Mouse (Mus musculus) neural tube, embryonic 15.5 days (tissue): Measurements from ENCODE around the gene Prrx1. TPM values are rescaled to one million over a fixed set of nuclear protein-coding genes. Genes with fewer than 3 reads are reported as not detected.

Source experiments
- ATAC-seq: fragments of 200-750 bp; cut with Nextera tagmentation; 2 replicates; pipeline ENCODE4 v1.8.0; 2017; ENCODE audit warnings: mild to moderate bottlenecking, moderate TSS enrichment, moderate library complexity; ENCODE audit not compliant: low FRiP score
- H3K27ac ChIP-seq: fragments of 300-500 bp; sonication (generic); replicated peaks from 2 replicates; pipeline ENCODE4 v1.5.1; 2015; ENCODE audit warnings: mild to moderate bottlenecking, inconsistent platforms
- H3K27me3 ChIP-seq: fragments of 300-500 bp; sonication (generic); replicated peaks from 2 replicates; pipeline ENCODE4 v1.6.1; 2015; ENCODE audit warnings: inconsistent platforms
- H3K36me3 ChIP-seq: fragments of 300-500 bp; sonication (generic); 2 replicates; pipeline ENCODE4 v1.6.1; 2015; ENCODE audit warnings: inconsistent platforms
- H3K4me1 ChIP-seq: fragments of 300-500 bp; sonication (generic); 2 replicates; pipeline ENCODE4 v1.6.1; 2015; ENCODE audit warnings: inconsistent platforms
- H3K4me2 ChIP-seq: fragments of 300-500 bp; sonication (generic); 2 replicates; pipeline ENCODE4 v1.6.1; 2015; ENCODE audit warnings: inconsistent platforms, mild to moderate bottlenecking, moderate library complexity
- H3K4me3 ChIP-seq: fragments of 300-500 bp; sonication (generic); replicated peaks from 2 replicates; pipeline ENCODE4 v1.5.1; 2015; ENCODE audit warnings: mild to moderate bottlenecking, inconsistent platforms
- H3K9ac ChIP-seq: fragments of 300-500 bp; sonication (generic); replicated peaks from 2 replicates; pipeline ENCODE4 v1.6.1; 2015; ENCODE audit warnings: mild to moderate bottlenecking, inconsistent platforms
- H3K9me3 ChIP-seq: fragments of 300-500 bp; sonication (generic); replicated peaks from 2 replicates; pipeline ENCODE4 v1.6.1; 2016; ENCODE audit warnings: inconsistent platforms
- WGBS: fragments of 180-500 bp; shearing (Covaris S2); methylation state at CpG from one replicate; pipeline ENCODE4 v1.1.7; 2015; ENCODE audit warnings: mixed read lengths; 5-methylcytosine and 5-hydroxymethylcytosine counted together
- polyA plus RNA-seq: library from polyadenylated mRNA; unstranded; fragments of >200 nt; fragmentation: Nextera tagmentation; extraction: Ambion mirVana; gene quantifications from 2 replicates; pipeline ENCODE4 v1.2.1, GENCODE M21; 2015

The Prrx1 gene
- polyA plus RNA-seq, 1 experiment from 2014 or later: 4.8 TPM

- Histone ChIP-seq H3K4me3 (no peak overlapping the region), H3K27me3 (no peaks in the 10 kb centered on the region), H3K4me1 (peaks cover 5% of the 10 kb centered on the region; the same call in 1 of the 2 replicates), H3K4me2 (no peak overlapping the region; the same call in 1 of the 2 replicates), H3K9me3 (no peaks in the 10 kb centered on the region), H3K36me3 (no peaks in the 10 kb centered on the region), H3K27ac (no peak overlapping the region), H3K9ac (no peak overlapping the region)
- no peak for ATAC-seq
- 56% methylated on average over 3 of the region's 3 CpGs for WGBS
These were observed 25.7 kb upstream of the Prrx1 start for GRCm38 (mm10) chr1:163339219-163339561.

GRCm38 (mm10) chr1:163338525-163339218 is 25.2 kb upstream of the Prrx1 start:
- Histone ChIP-seq H3K4me1 (peaks cover 5% of the 10 kb centered on the region; the same call in 1 of the 2 replicates), H3K27ac (no peak overlapping the region), H3K4me2 (no peak overlapping the region; the same call in 1 of the 2 replicates), H3K9me3 (no peaks in the 10 kb centered on the region), H3K27me3 (no peaks in the 10 kb centered on the region), H3K4me3 (no peak overlapping the region), H3K36me3 (no peaks in the 10 kb centered on the region), H3K9ac (no peak overlapping the region)
- 60% methylated on average over 7 of the region's 7 CpGs for WGBS
- peak; percentile 59 for ATAC-seq

- H3K4me1 ChIP-seq: peaks cover 5% of the 10 kb centered on the region; the same call in 1 of the 2 replicates
- no peak overlapping the region for H3K4me3 ChIP-seq
- H3K27me3 ChIP-seq: no peaks in the 10 kb centered on the region
- H3K4me2 ChIP-seq: no peak overlapping the region
- no peaks in the 10 kb centered on the region for H3K9me3 ChIP-seq
- no peak for ATAC-seq
- H3K27ac ChIP-seq: no peak overlapping the region
- WGBS: 68% methylated on average over 2 of the region's 2 CpGs
- no peak overlapping the region for H3K9ac ChIP-seq
- no peaks in the 10 kb centered on the region for H3K36me3 ChIP-seq
These were observed 24.3 kb upstream of the Prrx1 start for GRCm38 (mm10) chr1:163337821-163338220.

DNA sequence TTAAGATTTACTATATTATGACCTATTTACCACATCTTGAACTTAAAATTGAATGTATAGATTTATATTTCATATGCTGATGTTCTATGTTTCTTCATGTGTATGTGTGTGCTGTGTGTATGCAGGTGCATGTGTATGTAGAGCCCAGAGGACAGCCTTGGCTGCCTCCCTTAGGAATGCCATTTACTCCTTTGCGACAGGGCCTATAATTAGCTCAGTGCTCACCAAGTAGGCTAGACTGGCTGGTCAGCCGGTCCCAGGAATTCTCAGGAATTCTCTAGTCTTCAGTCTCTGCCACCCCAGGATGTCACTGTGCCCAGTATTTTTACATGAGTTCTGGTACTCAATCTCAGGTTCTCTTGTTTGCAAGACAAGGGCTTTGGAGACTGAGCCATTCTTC is 13.8 kb upstream of the Prrx1 start:
- ATAC-seq: no peak
- Histone ChIP-seq H3K9me3 (no peaks in the 10 kb centered on the region), H3K27me3 (0 out of 2 replicates have a peak, but pooled peaks cover 2% of the 10 kb centered on the region), H3K4me1 (no peaks in the 10 kb centered on the region), H3K9ac (no peak overlapping the region), H3K4me2 (no peak overlapping the region), H3K27ac (no peak overlapping the region), H3K36me3 (no peaks in the 10 kb centered on the region), H3K4me3 (no peak overlapping the region)
- WGBS: 47% methylated on average over 2 of the region's 2 CpGs

DNA sequence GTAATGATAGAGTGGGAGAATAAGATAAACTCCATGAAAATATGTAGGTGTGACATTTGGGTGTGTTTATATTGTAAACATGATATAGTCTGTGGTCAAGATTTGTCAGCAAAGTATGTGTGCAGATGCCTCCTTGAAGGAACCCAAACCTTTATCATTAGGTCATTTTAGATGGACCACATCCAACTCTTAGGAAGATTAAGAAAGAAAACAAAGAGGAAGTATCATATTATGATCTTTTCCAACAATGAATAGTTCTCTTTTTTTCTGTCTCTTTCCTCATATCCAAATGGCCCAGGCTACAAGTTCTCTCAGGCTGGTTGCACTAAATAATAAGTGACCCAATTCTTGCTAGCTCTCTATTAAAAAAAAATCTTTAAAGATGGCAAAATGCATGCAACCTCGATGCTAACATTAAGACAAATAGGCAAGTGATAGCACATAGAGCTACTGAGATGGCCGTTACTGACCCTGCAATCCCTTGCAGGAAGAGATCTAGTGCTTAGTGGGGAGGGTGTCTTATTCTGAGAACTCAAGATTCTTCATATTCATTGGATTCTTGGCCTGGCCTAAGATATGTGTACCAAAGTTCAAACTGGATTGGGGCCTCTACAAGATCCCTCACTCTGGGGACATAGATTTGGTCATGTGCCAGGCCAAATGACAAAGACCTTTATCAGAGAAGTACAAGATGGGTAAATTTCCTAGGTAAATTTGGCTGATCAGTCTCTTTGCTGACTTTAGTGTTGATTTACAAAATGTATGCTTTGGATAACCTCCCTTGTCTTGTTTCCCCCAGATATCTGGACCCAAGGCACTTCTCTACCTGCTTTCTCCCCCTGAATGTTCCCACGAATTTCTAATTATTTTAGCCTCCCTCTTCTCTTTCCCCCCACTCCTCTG is 6.4 kb upstream of the Prrx1 start:
- Histone ChIP-seq H3K9ac (no peak overlapping the region), H3K4me2 (no peak overlapping the region), H3K27me3 (peaks cover 26% of the 10 kb centered on the region), H3K36me3 (no peaks in the 10 kb centered on the region), H3K4me3 (no peak overlapping the region), H3K4me1 (peaks cover 2% of the 10 kb centered on the region), H3K27ac (no peak overlapping the region), H3K9me3 (no peaks in the 10 kb centered on the region)
- 65% methylated on average over 3 of the region's 3 CpGs for WGBS
- ATAC-seq: no peak

DNA sequence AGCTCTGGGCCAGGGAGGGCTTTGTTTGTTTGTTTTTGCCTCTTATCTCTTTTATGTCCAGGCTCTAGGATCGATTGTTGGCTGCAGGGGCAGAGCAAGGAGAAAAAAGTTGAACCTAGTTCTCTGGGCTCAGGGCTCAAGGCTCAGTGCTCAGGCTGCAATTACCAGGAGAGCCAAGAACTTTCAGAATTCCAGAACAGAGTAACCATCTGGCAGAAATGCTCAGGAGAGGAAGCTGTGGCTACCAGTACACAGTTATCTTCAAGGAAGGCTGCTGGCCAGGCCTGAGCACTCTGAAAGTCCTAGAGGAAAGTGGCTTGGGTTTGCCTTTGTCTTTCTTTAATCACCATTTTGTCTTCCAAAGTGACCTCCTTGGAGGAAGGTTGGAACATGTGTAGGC is 3.4 kb upstream of the Prrx1 start:
- Histone ChIP-seq H3K27me3 (peaks cover 51% of the 10 kb centered on the region), H3K4me1 (peaks cover 32% of the 10 kb centered on the region), H3K4me2 (no peak overlapping the region), H3K36me3 (no peaks in the 10 kb centered on the region), H3K9me3 (no peaks in the 10 kb centered on the region), H3K4me3 (no peak overlapping the region), H3K27ac (no peak overlapping the region), H3K9ac (no peak overlapping the region)
- 44% methylated on average over 1 of the region's 1 CpGs for WGBS
- ATAC-seq: no peak

- 2% methylated on average over 23 of the region's 23 CpGs for WGBS
- H3K4me3 ChIP-seq: peak overlapping the region; percentile 42
- peaks cover 71% of the 10 kb centered on the region for H3K27me3 ChIP-seq
These were observed 1.4 kb upstream of the Prrx1 start for GRCm38 (mm10) chr1:163314829-163315301.

DNA sequence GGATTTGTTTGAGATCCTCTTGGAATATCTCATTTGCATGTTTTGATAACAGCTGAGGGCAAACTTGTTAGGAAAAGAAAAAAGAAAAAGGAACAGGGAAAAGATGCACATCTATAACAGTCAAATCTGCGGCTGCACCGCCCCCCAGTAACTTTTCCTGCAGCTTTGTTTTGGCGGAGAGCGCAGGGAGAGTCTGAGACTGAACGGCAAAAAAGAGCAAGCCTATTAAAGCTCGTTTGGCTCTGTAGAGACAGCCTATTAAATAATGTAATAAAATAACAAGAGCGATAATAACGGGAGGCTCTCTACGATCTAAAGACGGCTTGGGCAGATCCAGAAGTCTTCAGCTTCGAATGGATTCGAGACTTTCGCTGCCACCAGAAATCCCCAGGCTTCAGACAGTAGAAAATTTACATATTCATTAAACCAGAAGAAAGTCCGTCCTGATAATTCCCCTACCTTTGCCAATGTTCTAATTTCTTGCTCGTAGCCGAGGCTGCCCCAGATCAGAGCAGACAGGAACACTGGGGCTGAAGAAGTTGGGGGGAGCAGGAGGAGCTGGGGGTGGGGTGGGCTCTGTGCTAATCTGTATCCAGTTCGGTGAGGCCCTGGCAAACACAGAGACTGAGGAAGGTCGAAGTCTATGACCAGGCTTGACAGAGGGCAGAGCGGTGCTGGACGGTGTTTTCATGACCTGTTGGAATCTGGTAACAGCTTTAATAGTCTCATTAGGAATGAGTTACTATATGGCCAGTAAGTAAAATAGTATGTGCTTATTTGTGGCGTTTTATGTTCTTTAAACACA is 613 bp upstream of the Prrx1 start:
- Histone ChIP-seq H3K9me3 (no peaks in the 10 kb centered on the region), H3K4me1 (peaks cover 38% of the 10 kb centered on the region), H3K4me3 (peak overlapping the region; percentile 42), H3K36me3 (no peaks in the 10 kb centered on the region), H3K9ac (no peak overlapping the region; the same call in 1 of the 2 replicates), H3K27ac (no peak overlapping the region), H3K27me3 (peaks cover 79% of the 10 kb centered on the region), H3K4me2 (peak overlapping the region; percentile 59)
- no peak; the same call in 1 of the 2 replicates for ATAC-seq
- under 1% methylated on average over 21 of the region's 21 CpGs for WGBS

More at GRCm38 (mm10) chr1:163314829-163315301, 1.4 kb upstream of the Prrx1 start:
- peaks cover 37% of the 10 kb centered on the region for H3K4me1 ChIP-seq
- H3K36me3 ChIP-seq: no peaks in the 10 kb centered on the region
- H3K27ac ChIP-seq: no peak overlapping the region
- H3K9me3 ChIP-seq: no peaks in the 10 kb centered on the region
- no peak overlapping the region for H3K9ac ChIP-seq
- peak overlapping the region; percentile 59 for H3K4me2 ChIP-seq
- no peak for ATAC-seq

- H3K27me3 ChIP-seq: peaks cover 90% of the 10 kb centered on the region
- no peaks in the 10 kb centered on the region for H3K9me3 ChIP-seq
- WGBS: under 1% methylated on average over 59 of the region's 59 CpGs
- H3K27ac ChIP-seq: peak overlapping the region; percentile 28
- peak overlapping the region; percentile 45 for H3K9ac ChIP-seq
- peaks cover 46% of the 10 kb centered on the region for H3K4me1 ChIP-seq
- peak overlapping the region; percentile 42 for H3K4me3 ChIP-seq
- ATAC-seq: peak; percentile 43; the same call in 1 of the 2 replicates
- peak overlapping the region; percentile 59 for H3K4me2 ChIP-seq
- no peaks in the 10 kb centered on the region for H3K36me3 ChIP-seq
These were observed 1.4 kb downstream of the Prrx1 start for GRCm38 (mm10) chr1:163311861-163312811.

DNA sequence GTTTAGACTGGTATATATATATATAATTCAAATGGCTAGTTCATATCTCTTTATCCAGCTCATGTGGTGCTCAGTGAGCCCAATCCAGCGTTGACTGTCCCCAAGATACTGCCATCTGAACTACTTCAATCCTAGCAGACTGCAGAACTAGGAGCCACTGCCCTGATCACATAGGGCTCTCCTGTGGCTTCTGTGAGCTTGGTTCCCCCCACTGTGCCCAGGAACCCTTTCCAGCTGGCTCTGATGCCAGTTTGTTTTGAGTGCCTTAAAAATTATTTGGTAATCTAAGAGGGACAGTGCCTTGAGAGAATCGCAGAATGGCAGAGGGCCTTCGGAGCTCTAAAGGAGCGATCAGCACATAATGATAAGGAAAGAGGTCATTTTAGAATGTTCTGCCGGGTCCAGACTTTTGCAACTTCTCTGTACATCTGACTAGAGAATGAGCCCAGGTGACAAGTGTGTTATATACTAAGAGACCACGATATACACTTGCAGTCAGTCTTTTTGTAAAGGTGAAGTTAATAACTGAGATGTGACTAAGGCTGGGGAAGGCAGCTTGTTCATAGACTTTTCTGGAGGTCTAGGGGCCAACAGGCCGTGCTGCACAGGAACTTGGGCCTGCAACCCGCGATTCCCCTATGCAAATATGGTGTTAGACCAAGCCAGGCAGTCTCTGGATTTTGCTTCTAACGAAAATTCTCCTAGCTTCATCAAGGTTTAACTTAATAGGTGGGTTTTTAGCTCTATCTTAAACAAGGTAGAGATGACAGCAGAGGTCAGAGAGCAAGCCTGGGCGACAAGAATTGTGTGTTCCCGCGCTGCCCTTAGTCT is 2.3 kb downstream of the Prrx1 start:
- WGBS: 9% methylated on average over 13 of the region's 13 CpGs
- H3K36me3 ChIP-seq: no peaks in the 10 kb centered on the region
- peak overlapping the region; percentile 42 for H3K4me3 ChIP-seq
- H3K9me3 ChIP-seq: no peaks in the 10 kb centered on the region
- no peak overlapping the region; the same call in 1 of the 2 replicates for H3K27ac ChIP-seq
- peak overlapping the region; percentile 45 for H3K9ac ChIP-seq
- peak overlapping the region; percentile 59 for H3K4me2 ChIP-seq
- H3K27me3 ChIP-seq: peaks cover 93% of the 10 kb centered on the region
- H3K4me1 ChIP-seq: peaks cover 46% of the 10 kb centered on the region
- ATAC-seq: no peak
